Mouse (Mus musculus) layer of hippocampus, postnatal 36 days (tissue): Measurements from ENCODE around the gene Spns2. TPM values are rescaled to one million over a fixed set of nuclear protein-coding genes. Genes with fewer than 3 reads are reported as not detected.

ENCODE experiments used
- DNase-seq, 2 experiments: peaks; one replicate each; pipeline ENCODE4 v3.0.0; 2022
- total RNA-seq, 2 experiments: library from RNA; stranded (reverse); gene quantifications; 2 replicates each; pipeline ENCODE4 v1.2.3; 2021

The Spns2 gene
- total RNA-seq, 2 experiments from 2014 or later: 91.4 to 129 TPM

DNA sequence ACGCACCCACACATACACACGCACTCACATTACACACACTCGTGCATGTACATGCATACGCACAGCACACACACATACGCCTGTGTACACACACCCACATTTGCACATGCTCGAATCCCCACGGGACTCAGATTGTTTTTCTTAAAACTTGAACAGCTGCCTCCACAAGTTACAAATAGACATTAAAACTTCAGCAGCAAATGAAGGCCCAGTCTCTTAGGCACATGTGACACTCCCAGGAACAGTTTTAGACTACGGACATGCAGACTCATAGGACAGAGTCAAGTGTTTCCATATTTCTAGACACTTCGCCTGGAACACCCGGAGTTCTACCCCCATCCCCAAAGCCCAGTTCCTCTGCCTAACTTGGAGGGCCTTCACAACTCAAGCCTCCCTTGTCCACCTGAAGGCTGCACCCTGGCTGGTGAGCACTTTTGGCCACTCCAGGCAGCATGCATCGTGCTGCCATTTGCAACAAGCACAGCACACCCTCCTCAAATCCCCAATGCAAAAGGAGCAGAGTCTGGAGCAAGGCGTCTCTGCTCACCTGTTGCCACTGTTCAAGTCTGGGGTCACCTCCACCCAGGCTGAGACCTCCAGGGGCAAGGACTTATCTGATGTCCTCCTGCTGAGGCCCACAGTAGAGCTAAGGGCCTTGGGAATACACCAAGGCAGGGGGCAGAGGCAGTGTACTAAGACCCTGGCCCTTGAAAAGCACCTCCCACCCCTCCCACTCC, 79.9 kb downstream of the Spns2 start:
- DNase-seq: no peak

DNA sequence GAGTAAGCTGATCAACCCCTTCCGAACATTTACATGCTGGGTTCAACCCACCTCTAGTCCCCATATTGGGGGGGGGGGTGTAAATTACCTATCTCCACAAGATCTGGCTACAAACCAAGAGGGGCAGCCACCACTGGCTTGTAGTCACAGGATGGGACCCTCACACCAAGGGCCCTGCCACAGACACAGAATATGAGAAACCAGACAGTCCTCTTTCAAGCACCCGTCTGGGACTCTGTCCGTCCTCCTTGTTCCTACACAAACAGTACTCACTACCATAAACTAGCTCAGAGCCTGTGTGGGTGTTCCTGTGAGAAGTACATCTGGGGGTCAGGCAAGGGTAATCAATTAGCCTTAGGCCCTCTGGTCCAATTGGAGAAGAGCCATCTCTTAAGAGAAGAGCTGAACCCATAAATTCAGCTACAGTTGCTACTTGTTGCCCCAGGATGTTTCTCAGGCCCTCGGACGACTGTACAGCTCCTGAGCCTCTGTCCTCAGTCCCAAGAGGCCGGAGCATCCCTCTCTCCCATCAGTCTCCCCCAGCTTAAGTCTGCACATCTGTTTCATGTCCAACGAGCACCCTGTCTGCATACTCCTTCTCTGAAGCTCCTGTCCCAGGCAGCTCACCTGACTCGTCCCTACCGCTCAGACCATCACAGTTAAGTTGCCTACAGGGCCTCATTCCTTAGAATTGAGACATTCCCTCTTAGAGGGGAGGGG, 81.1 kb downstream of the Spns2 start:
- no peak for DNase-seq

DNA sequence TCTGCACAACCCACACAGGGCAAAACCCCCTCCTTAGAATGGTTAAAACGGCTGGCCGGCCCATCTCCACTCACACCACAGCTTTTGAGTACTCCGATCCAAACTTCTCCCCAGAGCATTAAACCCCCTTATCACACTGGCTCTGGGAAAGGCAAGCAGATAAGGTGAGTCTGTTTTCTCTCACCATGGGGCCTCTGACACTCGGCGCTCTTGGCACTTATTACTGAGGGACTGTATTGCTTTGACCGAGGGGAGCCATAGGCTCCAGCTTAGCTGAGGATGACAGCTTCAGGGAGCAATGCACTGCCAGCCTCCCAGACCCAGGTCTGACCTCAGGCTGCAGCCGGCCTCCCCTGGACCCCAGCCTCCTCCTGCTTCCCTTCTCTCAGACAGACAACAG, 82.1 kb downstream of the Spns2 start:
- no peak for DNase-seq

DNA sequence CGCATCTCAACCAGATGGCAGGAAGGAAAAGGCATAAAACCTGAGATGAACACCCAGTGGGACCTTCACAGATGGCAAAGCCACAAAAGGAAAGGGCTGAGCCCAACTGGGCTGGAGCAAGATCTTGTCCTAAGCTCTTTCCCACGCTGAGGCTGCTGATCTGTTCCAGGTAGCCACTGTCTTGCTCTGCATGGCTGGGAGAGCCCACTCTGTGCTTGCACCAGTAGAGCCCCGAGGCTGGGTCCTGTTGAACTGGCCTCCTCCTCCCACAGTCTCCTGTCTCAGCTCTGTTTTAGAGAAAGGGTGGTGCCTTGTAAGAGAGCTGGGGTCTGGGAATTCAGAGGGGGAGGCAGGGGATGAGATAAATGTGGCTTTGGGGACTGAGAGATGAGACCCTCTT, 82.6 kb downstream of the Spns2 start:
- no peak for DNase-seq

DNA sequence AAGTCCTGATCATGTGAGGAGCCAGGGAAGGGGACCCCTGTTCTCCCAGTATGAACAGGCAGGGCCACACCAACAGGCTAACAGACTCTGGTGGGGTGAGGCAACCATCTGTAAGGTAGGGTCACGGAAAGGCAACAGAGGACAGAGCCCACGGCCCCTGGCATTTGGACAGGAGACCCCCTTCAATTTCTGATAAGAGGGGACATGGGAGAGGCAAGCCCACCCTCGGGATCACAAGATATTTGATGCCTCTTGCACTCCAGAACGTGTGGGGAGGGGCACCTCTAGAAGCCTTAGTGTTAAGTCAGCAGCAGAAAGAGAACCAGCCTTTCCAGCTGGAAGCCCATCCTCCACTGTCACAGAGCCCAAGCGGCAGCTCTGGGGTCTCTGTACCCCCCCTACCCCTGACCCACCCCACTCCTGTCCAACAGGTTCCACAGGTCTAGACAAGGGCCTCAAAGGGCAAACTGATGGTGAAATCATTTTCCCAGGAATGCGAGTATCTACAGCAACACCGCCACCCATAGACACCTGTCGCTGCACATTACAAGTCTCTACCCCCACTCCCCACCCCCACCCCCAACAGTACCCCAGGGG, 83.5 kb downstream of the Spns2 start:
- DNase-seq: no peak

DNA sequence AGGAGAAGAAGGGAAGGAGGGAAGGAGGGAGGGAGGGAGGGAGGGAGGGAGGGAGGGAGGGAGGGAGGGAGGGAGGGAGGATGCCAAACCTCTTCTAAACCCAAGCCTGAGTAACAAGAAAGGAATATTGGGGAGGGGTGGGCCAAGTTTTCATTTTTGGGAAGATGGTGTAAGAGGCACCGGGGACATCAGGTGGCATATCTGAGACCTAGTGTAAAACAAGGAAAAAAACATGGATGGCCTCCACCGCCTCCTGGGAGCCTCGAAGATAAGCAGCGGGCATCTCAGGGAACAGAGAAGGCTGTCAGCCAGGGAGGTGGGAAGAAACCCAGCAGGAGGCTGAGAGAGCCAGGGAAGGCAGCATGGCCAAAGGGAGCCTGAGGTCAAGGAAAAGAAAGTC, 84.2 kb downstream of the Spns2 start:
- DNase-seq: no peak

DNA sequence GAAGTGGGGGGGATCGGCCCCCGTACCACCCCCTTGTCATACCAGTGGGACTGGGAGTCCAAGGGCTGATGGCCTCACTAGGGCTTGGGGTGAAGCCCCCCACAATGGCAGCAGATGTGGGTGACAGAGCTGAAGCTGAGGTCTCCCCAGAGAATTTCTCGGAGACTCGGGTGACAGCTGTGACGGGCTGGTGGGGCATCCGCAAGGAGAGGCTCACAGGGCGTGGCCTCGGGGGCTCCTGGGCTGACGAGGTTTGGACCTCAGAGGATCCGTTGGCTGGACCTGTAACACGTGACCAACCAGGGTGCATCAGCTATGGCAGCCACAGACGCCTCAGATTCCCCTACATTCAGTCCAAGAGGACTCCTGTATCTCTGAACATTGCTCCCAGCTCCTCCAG, 86.7 kb downstream of the Spns2 start:
- no peak for DNase-seq

DNA sequence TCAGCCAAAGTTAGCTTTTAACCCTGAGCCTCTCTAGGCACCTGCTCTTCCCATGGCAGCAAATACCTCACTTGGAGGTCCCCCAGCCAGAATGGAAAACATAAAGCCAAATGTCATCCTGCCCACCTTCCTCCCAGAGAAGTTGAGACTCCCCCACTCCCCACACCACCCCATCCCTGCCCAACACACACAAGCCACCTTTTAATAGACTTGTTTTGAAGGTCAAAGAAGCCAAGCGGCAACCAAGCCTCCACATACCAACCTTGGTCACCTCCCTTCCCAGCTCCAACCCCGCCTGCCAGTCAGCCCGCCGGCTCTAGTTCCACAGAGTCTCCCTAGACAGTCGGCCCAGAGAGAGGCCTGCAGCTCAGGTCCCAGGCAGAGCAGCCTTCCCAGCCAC, 87.7 kb downstream of the Spns2 start:
- no peak for DNase-seq

Other genes starting within 250 kb of the Spns2 start
- 1 to 10 TPM; 6.5 to 6.9 TPM for gene Slc13a5, start 222.7 kb downstream of the Spns2 start, total RNA-seq
- 1 to 10 TPM; 3.6 to 5.8 TPM for gene Xaf1, start 188.3 kb downstream of the Spns2 start, total RNA-seq
- gene Fbxo39, start 175.5 kb downstream of the Spns2 start, total RNA-seq: not detected
- gene Tekt1, start 127.5 kb downstream of the Spns2 start, total RNA-seq: 1 to 10 TPM; 2.2 to 3.1 TPM
- gene Smtnl2, start 78.2 kb downstream of the Spns2 start, total RNA-seq: 1 to 10 TPM; 1.5 to 2.7 TPM
- not detected for gene Ggt6, start 54.4 kb downstream of the Spns2 start, total RNA-seq
- gene Mybbp1a, start 48.5 kb downstream of the Spns2 start, total RNA-seq: 10 to 100 TPM; 51.3 to 52.2 TPM
- under 1 TPM; 0.25 to 0.30 TPM for gene Spns3, start 60.6 kb upstream of the Spns2 start, total RNA-seq
- 10 to 100 TPM; 47.7 to 49.7 TPM for gene Ube2g1, start 117.4 kb upstream of the Spns2 start, total RNA-seq
- gene Ankfy1, start 200.1 kb upstream of the Spns2 start, total RNA-seq: 10 to 100 TPM; 36.3 to 41.9 TPM